Mouse (Mus musculus) spleen, adult 18-20 months (tissue): Measurements from ENCODE around the gene Otog.

Experiments
- DNase-seq, 2 experiments: peaks; one replicate each; pipeline ENCODE4 v3.0.0; 2022; ENCODE audit warnings: mixed read lengths in 2 of 2

Gene Otog

DNA sequence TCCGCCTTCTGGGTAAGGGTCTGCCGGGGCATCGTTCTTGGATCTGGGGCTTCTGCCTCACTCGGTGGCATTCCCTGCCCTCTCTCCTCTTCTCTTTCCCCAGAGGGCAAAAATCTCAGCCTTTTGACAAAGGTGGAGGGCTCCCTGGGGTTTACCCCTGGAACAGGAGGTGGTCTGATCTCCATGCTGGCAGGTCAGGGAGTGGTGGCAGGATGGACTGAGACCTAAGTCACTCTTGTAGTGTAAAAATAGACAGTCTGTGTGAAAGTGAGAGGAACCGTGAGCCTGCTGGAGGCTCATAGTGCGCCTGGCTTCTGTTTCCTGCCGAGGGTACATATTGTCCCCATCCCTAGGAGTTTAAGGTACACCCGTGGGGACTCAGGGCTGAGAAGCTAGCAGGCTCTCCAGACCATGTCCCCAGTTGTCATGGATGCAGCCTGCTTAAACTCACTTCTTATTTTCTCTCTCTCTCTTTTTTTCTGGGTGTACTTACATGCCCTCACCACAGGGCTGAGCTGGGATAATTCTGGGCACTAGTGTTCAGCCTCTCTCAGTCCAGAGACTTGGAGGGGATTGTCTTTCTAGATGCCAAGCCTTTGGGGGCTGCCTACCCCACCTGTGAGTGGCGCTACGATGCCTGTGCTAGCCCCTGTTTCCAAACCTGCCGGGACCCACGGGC is 44.5 kb downstream of the Otog start:
- no peak for DNase-seq

DNA sequence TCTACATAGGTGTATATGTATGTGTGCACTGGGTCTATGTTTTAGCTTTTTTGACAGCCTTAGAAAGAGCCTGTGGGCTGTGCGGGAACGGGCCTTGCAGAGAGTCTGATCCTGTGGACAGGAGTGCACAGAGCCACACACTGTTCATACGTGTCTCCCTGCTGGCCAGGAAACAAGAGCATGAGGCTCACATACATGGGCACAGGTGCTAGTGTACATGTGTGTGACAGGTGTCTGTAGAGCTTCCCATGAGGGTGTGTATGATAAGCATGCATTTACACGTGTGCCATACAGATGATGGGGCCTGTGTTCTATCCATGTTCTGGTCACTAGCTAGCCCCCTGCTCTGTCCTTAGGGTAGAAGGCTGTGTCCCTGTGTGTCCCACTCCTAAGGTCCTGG is 45.6 kb downstream of the Otog start:
- no peak for DNase-seq

DNA sequence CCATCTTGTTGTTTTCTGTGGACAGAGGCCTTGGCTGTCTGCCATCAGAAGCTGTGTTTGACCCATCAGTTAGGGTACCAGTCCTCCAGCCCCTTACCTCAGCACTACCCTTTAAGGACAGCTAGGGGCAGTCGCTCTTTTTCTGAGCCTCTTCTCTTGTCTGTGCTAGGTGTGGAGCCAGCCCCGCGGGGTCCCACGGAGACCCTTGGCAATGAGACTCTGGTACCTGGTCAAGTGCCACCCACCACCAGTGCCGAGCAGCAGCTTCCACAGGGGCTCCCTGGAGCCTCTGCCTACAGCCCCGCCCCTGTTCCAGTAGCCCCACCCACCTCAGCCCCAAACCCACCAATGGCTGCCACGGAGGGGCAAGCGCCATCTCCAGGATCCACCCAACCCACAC is 46.3 kb downstream of the Otog start:
- no peak for DNase-seq

DNA sequence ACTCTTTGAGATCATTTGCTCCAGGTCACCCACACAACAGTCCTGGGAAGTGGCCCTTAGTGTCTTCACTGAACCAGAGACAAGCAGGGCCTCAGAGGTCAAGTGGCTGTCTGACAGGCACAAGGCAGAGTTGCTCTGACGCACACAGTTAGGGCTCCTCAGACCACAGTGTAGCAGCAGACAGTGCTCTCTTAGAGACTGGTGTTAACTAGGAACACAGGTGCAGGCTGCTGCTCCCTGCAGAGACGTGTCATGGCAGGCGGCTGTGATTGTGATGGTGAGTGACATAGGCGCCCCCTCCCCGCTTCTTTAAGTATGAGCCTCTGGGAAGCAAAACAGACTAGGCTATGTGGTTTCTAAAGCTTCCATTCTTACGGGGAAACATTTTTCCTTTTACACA is 55.5 kb downstream of the Otog start:
- DNase-seq, result no peak

DNA sequence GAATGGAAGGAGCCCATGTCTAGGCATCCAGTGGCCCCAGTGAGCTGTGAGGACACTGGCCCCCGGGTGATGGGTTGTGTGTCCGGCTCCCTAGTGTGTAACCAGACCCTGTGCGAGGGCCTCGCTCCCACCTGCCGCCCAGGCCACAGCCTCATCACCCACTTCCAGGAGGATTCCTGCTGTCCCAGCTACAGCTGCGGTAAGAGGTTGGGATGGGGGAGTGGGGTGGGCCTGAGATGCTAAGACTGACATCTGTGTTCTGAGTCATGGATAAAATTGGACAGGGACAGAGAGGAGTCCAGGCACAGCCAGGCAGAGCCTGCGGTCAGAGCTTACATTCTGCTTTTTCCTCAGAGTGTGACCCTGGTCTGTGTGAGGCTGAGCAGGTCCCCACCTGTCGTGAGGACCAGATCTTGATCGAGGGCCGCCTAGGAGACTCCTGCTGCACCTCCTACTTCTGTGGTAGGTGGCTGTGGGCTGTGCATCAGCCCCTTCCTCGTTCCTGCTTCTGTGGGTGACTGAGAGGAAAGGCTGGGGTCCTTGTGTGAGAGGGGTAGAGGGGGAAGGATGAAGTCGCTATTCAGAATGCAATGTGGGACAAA is 60.3 kb downstream of the Otog start:
- DNase-seq, result no peak

DNA sequence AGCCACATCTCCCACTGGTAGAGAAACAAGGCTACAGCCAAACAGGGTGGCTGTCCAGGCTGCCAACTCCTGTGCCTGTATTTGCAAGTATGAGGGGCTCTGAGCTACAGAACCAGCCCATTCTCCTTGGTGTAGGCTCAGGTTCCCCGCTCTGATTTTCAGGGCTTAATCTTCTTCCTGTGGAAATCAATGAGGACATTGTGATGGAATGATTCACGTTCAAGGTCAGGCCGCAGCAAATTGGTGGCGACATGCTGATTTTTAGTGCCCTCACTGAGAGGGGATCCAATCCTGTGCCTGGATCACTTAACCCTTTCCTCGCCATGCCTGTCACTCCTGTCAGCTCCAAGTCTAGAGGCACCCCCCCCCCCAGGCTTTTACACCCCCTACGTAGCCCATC is 72.7 kb downstream of the Otog start:
- no peak for DNase-seq

DNA sequence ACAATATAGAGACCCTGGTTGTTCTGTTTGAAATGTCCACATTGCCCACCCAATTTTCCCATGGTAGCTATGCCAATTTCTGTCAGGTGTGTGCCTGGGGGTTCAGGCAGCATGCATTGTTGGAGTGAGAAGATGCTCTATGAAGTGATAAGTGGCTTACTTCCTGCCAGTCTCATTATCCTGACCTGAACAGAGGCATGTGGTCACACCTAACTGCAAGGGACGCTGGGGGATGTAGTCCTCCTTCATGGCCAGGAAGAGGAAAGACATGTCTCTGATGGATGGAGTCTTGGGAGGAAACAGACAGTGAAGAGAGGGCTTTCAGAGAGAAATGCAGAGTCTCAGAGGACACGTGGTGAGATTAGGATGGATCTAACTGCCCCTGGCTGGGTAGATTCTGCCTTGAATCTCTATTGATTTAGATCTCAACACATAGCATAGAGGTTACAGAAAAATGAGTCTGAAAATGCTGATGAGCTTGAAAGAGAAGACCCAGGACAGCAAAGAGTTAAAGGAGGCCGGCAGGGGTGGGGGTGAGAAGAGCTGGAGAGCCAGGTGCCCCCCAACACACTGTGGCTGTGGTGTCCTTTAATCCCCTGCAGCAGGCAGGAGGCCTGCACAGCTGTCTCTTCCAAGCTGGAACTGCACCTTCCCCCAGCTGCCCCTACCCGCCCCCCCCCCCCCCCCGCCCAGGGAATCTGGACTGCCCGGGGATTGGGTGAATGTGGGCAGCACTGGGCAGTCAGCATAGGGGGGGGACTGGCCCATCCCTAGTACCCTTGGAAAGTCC is 73.6 kb downstream of the Otog start:
- DNase-seq, result no peak

DNA sequence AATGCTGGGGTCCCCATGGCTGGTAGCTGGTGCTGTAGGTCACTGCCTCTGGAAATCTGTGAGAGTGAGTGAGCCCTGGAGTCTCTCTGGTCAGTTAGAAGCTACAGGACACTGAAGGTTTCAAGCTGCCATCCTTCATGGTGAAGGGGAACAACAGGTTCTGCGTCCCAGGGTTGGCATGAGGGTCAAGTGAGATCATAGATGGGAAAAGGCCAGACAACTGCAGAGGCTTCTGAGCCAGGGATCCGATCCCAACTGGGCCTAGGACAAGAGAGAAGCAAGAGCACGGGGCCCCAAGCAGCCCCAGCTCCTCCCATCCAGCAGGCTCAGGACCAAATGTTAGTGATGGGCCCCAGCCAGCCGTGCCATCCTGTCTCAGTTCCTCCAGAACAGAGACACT is 74.9 kb downstream of the Otog start:
- DNase-seq, result no peak

DNA sequence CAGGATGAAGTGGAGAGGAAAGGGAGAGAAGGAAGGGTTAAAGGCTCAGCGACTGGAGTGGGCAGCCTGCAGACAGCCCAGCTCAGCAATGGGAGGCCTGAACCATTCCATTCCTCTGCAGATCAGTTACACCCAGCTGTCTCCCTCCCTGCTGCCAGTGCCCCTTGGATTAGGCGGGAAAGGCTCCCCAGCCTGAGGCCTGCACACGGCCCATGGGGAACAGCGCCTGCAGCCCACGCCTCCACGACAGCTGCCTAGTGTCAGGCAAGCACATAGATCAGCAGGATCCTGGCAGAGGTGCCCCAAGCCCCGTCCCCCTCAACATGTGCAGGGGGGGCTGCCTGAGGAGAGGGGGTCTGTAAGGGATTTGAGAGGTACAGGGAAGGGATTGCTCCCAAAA is 76.2 kb downstream of the Otog start:
- no peak for DNase-seq

DNA sequence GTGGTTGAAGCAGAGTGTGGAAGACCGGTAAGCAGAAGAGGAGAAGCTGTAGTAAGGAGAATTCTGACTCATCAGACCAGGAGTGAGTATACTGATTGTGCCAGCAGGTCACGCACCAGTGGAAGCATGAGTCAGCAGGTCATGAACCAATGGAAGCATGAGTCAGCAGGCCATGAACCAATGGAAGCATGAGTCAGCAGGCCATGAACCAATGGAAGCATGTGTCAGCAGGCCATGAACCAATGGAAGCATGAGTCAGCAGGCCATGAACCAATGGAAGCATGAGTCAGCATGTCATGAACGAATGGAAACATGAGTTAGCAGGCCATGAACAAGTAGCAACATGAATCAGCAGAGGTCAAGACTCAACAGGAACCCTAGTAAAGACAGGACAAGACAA is 80.5 kb downstream of the Otog start:
- no peak for DNase-seq

DNA sequence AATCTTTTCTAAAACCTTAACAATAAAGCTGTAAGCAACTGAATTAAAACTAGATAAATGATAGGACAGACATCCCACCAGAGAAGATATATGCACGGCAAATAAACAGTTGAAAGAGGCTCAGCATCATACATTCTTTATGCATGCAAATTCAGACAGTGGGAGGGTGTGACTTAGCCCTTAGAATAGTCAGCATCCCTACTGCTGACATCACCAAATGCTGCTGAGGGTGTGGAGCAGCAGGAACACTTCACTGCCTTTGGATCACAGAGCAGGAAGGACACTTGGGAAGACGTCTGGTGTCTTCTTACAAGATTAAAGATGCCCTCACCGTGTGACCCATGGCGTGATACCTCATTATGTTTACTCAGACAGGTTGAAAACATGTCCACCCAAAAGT is 87.1 kb downstream of the Otog start:
- DNase-seq, result no peak

DNA sequence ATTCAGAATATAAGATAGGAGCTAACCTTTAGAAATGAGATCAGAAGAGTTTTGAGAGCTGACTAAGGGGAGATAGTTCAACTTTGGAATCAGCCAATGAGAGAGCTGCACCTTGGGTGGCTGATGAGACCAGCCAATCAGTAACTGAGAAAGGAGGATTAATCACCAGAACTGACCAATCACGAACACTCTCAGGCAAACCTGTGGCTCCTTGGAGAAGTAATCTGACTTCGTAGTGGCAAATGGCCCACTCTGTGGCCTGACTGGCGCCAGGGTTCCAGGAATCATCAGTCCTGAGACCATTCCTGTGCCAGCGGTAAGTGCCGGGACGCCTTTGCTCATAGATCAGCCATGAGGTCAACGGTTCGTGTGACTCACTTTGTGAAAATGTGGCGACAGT is 96.6 kb downstream of the Otog start:
- no peak for DNase-seq

DNA sequence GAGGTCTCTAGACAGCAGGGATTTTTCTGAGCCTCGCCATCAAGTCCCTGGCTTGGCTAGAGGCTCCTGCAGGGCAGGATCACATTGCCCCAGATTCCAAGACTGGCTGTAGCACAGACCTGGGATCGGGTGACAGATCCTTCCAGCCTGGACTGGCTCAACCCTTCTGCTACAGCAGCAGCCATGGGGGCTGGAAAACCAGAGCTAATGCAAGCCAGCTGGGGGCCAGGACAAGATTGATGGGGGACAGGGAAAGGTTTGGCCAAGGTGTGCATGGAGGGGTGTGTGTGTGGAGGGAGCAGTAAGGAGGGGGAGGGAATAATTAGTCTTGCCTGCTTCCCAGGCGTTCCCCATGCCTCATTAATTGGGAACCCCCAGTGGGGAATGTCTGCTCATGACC is 99.0 kb downstream of the Otog start:
- no peak for DNase-seq

DNA sequence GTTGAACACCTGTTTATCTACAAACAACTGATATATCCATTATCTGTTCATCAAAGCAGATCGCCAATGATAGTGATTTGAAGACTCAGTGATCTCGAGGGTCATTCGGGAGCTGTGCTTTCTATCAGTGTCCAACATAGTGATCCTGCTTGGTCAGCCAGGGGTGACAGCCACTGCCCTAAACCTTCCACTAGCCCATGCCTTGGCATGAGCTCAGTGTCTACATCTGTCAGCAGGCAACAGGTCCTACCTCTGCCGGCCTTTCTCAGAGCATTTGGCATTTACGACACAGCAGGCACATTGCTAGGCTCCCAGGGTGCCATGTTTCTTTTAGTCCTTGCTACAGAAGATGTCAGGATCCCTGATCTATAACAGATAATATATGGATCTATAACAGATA is 99.5 kb downstream of the Otog start:
- no peak for DNase-seq

DNA sequence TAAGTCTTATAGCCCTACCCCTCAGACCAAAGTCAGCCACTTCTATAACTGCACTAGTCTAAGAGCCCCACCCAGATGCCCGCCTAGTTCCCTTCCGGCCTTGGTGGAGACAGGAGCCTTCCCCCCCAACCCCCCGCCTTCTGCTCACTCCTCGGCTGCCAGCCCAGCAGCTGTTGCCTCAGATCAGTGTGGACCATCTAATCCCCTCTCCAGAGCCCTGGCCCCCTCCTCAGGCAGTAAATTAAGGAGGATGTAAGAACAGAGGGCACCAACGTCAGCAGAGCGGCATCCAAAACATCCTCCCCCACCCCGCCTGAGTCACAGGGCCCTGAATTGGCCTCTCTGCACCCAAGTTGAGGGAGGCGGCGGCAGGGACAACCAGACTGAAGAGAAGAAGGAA is 100.7 kb downstream of the Otog start:
- DNase-seq, result no peak

DNA sequence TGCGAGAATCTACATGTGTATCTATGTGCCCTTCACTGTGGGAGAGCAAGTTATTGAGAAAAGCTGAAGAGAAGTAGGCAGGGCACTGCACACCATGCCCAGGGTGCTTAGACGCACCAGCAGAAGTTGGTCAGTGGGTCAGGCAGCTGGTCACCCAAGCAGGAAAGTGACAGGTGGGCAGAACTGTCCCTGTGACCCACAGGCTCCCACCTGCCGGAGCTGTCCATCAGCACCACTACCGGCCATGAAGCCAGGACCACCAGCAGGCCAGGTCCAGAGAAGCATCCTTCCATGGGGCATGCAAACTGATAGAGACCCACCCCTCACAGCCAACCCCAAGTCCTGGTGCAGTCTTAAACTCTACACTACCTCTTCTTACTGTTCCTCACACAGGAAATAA is 106.9 kb downstream of the Otog start:
- no peak for DNase-seq

DNA sequence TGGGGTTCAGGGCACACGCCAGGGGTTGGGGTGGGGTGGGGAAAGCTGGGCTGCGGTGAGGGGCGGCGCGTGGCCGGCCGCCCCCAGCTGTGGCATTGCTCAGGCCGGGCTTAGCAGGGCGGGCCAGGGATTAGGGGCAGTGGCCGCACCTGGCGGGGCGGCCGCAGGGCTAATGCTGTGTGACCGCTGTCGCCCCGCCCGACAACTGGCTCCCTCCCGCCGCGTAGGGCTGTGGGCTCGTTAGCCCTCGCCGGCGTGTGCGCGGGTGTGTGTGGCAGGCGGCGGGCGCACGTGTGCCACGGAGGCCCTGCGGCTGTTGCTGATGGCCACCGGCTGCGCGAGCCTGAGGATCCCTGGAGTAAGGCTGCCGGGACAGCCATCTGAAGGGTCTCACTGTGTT is 108.0 kb downstream of the Otog start:
- DNase-seq, result no peak

DNA sequence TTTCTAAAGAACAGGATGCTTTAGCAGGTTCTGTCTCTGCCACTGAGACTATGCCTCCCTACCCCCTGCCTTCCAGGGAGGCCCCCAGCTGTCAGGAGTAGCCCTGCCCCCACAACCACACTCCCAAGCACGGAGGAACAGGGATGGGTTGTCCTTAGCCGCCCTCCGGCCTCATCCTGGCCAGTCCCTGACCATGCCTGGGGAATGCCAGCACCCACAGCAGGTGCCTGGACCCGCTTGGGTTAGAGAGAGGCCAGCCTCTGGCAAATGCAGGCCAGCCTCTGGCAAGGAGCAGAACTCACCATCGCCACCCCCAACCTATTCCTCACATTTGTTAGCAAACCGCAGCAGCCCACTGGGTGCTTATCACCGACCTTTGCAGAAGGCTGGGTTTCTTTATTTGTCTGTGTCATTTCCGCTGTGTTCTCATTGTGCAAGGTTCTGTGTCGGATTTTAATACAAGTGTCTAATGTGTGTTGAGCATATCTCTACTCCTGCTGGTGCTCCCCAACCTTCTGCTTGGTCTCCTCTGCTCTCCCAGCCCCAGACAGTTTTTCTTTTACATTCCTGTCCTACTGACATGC is 109.4 kb downstream of the Otog start:
- DNase-seq, result no peak

DNA sequence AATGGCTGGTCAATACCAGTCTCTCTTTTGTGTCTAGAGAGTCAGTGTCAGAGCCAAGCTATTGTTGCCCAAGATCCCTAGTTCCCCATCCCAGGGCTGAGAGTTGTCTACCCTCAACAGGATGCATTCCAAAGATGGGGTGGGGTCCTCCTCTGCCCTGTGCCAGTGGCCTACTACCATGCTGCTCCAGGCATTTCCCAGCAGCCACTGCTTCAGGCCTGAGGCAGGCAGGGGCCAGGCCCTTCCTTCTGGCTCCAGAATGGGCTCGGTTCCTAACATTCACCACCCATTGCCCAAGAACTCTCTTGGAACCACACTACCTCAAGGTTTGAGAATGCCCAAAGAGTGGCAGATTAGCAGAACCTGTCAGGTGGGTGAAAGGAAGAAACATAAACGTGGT is 112.0 kb downstream of the Otog start:
- DNase-seq, result no peak

DNA sequence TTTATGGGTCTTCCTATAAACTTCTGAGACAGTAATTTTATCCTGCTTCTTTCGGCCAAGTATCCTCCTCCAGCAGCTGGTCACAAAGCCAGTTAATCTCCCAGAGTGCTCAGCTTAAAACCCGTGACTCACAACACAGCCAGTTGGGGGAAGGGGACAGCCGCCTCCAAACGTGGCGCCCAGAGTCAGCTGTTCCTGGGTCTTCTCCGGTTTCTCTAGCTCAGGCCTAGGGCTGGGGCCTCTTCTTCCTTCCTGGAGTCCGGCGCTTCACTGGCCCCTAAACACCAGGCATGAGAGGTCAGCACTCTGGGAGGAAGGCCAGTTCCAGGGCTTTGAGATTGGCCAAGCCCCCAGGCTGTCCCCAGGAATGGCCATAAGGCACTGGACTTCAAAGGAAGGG is 112.4 kb downstream of the Otog start:
- no peak for DNase-seq

DNA sequence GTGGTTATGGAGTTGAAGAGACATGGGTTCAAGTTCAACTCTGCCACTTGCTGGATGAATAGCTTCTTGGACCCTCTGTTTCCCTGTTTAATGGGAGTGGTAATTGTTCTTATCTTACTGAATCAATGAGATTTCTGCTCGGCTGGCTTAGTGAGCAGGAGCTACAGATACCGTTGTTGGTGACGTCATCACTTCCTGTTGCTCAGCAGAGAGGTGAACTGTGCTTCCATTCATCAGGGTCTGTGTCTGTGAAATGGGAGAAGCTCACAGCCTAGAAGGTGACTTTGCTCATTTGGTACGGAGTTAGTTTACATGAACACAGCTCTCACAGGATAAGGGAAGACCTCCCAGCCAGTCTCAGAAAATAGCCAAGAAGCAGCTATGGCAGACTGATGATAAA is 113.1 kb downstream of the Otog start:
- no peak for DNase-seq
